Mouse (Mus musculus): Measurements from ENCODE around the gene Spsb4.

DNA sequence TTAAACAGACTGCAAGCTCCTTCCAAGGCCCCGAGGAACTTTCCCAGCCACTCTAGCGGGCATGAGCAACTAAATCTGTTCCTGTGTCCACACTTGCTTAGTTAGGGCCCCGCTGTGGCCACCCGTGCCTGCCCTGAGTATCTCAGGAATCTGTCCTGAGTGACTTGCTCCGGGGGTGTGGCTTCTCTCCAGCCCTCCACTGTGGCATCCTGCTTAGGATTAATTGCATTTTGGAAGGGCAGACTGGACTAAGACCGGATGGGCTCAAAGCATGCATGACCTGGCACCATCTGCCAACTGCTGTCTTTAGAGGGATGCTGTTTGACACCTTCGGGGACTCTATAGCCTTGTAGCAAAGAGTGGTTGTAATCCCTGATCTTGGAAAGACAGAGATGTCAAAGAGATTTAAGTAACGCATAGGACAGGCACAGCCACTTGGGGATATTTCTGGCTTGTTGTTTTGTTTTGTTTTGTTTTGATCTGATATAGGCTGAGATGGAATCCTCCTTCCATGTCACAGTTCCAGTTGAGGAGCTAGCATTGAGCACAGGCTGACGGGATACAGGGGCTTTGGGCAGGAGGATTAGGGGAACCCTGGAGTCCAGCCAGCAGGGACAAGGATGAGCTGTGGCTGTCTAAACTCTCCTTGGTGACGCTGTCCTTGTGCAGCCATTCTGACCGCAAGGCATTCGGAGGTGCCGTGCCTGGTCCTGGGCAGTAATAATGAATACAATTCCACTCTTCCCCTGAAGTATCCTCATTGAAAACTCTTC lies 55.0 kb downstream of the Spsb4 start:
- TF ChIP-seq CTCF (IDR thresholded peaks at IDR 0.05; ENCODE audit: extremely low read depth, insufficient read length, insufficient replicate concordance, low read depth, low read length) (no peak), POLR2A (IDR thresholded peaks at IDR 0.05; ENCODE audit: low read depth, low read length) (no peak)

All from small intestine, adult 2 months (tissue).